Comparison of ENCODE assay signal across 28 mouse cellular contexts in genomic region chr16:25706260-25706659, GRCm38 (mm10). TPM values are rescaled to one million over a fixed set of nuclear protein-coding genes. Genes with fewer than 3 reads are reported as not detected.
"Had no signal": no experiment of that assay in that cellular context is flagged by ENCODE, and none has a peak within 500 bp of the region (broad histone marks: within the 10 kb centered on the region; RNA-seq: fewer than 3 reads in every experiment).

No protein-coding gene starts in this region.

- H3K27ac ChIP-seq: embryonic facial prominence, embryonic 10.5 days; embryonic facial prominence, embryonic 12.5 days; embryonic facial prominence, embryonic 13.5 days; embryonic facial prominence, embryonic 15.5 days; forebrain, embryonic 10.5 days; forebrain, embryonic 12.5 days; forebrain, embryonic 13.5 days; forebrain, embryonic 15.5 days; gastrocnemius, adult 2 months; heart, adult 2 months; heart, embryonic 10.5 days had no signal

- H3K9me3 ChIP-seq: embryonic facial prominence, embryonic 10.5 days; embryonic facial prominence, embryonic 12.5 days; embryonic facial prominence, embryonic 15.5 days; forebrain, embryonic 10.5 days; forebrain, embryonic 12.5 days; forebrain, embryonic 13.5 days; forebrain, embryonic 15.5 days; heart, embryonic 10.5 days had no signal

- H3K27me3 ChIP-seq: embryonic facial prominence, embryonic 12.5 days; embryonic facial prominence, embryonic 13.5 days; embryonic facial prominence, embryonic 15.5 days; forebrain, embryonic 12.5 days; forebrain, embryonic 13.5 days; forebrain, embryonic 15.5 days had no signal

- H3K4me3 ChIP-seq: embryonic facial prominence, embryonic 10.5 days; embryonic facial prominence, embryonic 12.5 days; embryonic facial prominence, embryonic 13.5 days; embryonic facial prominence, embryonic 15.5 days; erythroblast, embryonic 14.5 days; forebrain, embryonic 10.5 days; forebrain, embryonic 12.5 days; forebrain, embryonic 13.5 days; forebrain, embryonic 15.5 days; gastrocnemius, adult 2 months; heart, adult 2 months; heart, embryonic 10.5 days had no signal

- DNase-seq: cerebellum, adult 9-10 months; cerebellum, adult 9-11 months; cerebellum, postnatal 10 days; cerebellum, postnatal 14 days; cerebellum, postnatal 25 days; cerebellum, postnatal 36 days; embryo, embryonic 11 days; forebrain, postnatal 0 days; gastrocnemius, adult 2 months; gastrocnemius, postnatal 10 days; gastrocnemius, postnatal 14 days; gastrocnemius, postnatal 25 days; gastrocnemius, postnatal 36 days; heart, adult 11 months; heart, adult 18-20 months; heart, adult 2 months had no signal

- H3K4me1 ChIP-seq: embryonic facial prominence, embryonic 10.5 days; embryonic facial prominence, embryonic 12.5 days; embryonic facial prominence, embryonic 13.5 days; embryonic facial prominence, embryonic 15.5 days; forebrain, embryonic 10.5 days; forebrain, embryonic 12.5 days; forebrain, embryonic 13.5 days; forebrain, embryonic 15.5 days; heart, embryonic 10.5 days had no signal

- H3K36me3 ChIP-seq: embryonic facial prominence, embryonic 10.5 days; embryonic facial prominence, embryonic 12.5 days; embryonic facial prominence, embryonic 13.5 days; embryonic facial prominence, embryonic 15.5 days; forebrain, embryonic 10.5 days; forebrain, embryonic 12.5 days; forebrain, embryonic 15.5 days; heart, embryonic 10.5 days had no signal

- H3K9ac ChIP-seq: embryonic facial prominence, embryonic 12.5 days; embryonic facial prominence, embryonic 13.5 days; embryonic facial prominence, embryonic 15.5 days; forebrain, embryonic 12.5 days; forebrain, embryonic 13.5 days; forebrain, embryonic 15.5 days; forebrain, postnatal 0 days had no signal

- H3K4me2 ChIP-seq: embryonic facial prominence, embryonic 12.5 days; embryonic facial prominence, embryonic 13.5 days; embryonic facial prominence, embryonic 15.5 days; forebrain, embryonic 12.5 days; forebrain, embryonic 13.5 days; forebrain, embryonic 15.5 days had no signal

RNA-seq across cellular contexts. Expression of gene Trp63, which starts 22.7 kb away (rescaled TPM):
- total RNA-seq: common myeloid progenitor, adult 5-6 weeks; granulocyte monocyte progenitor cell, adult 5-6 weeks had no signal
- polyA plus RNA-seq: erythroblast, embryonic 14.5 days had no signal
